Mouse (Mus musculus) testis, adult 10 weeks (tissue): Measurements from ENCODE around the gene Opn4. TPM values are rescaled to one million over a fixed set of nuclear protein-coding genes. Genes with fewer than 3 reads are reported as not detected.

ENCODE experiments used
- polyA plus RNA-seq: library from polyadenylated mRNA; stranded (reverse); fragments of 350-450 nt; fragmentation: Illumina TruSeq; extraction: RNeasy Lipid Tissue Mini Kit (QIAGEN cat#74804); gene quantifications from one replicate; pipeline ENCODE4 v1.2.3, GENCODE M21; 2014; ENCODE audit warnings: low read depth, low replicate concordance

Gene Opn4
- not detected for polyA plus RNA-seq

GRCm38 (mm10) chr14:34599941-34600340 lies at the start of gene Opn4:
Gene Opn4, minus strand, starts transcription at chr14:34600142.

DNA sequence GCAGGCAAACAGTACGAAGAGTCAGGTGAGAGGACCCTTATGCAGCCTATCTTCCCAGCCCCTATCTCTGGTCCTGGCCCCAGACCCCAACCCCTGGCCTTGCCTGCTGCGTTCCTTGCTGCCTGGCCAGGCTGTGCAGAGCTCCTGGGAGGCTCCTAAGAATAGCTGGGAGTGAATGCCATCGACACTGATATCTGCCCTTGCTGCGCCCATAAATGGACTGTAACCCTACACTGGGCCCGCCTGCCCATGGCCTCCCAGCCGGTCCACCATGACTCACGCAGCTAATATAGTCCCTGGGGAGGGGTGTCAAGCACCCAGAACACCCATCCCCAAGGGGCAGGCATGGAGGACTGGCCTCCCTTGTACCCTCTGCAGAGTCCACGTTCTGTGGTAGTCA lies 11.4 kb downstream of the Opn4 start, which contains the start of gene Ldb3:
Gene Ldb3, minus strand, starts transcription at position 185 of the 400 bp plus-strand sequence.

Other genes with a start within 250 kb of the Opn4 start
- not detected for gene Fam25c, start 244.7 kb downstream of the Opn4 start, polyA plus RNA-seq
- not detected for gene Sncg, start 225.4 kb downstream of the Opn4 start, polyA plus RNA-seq
- 0.41 TPM for gene Mmrn2, start 224.7 kb downstream of the Opn4 start, polyA plus RNA-seq
- gene Bmpr1a, start 96.8 kb downstream of the Opn4 start, polyA plus RNA-seq: 34.0 TPM
- not detected for gene 9230112D13Rik, start 77.3 kb downstream of the Opn4 start, polyA plus RNA-seq
- gene Ldb3, start 11.5 kb downstream of the Opn4 start, polyA plus RNA-seq: 0.50 TPM
- 266 TPM for gene Wapl, start 73.8 kb upstream of the Opn4 start, polyA plus RNA-seq
- 0.29 TPM for gene Grid1, start 220.0 kb upstream of the Opn4 start, polyA plus RNA-seq